In the genomic region with DNA sequence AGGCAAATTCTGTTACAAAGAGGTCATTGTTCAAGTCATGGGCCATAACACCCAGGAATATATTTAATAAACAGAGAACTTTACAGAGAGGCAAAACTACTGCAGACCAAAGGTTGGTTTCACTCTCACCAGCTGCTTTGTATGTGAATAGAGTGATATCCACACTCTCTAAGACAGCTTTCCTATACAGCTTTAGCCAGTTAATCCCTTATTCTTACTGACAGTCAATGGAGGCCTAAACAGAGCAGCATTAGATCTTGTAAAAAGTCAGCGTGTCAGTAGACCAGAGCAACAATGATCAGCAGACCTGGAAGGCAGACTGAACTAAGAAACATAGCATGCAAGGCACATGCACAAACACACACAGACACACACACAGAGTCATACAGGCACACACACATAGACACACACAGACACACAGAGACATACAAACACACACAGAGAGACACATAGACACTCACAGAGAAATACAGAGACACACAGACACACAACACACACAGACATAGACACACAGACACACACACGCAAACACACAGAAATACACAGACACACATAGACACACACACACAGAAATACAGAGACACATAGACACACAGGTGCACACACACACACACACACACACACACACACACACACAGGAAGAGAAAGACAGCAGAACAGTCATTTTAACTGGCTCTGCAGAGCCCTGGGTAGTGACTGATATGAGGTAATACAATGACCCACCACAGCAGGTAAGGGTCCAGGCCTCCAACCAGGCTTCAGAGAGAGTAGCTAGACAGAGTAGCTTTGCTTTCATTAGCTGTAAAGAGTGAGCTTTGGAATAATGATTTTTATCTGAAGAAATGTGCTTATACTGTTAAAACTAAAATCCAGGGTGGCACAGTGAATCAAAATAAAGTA, we compare ENCODE assay signal across 24 mouse cellular contexts.
"Had no signal": no experiment of that assay in that cellular context is flagged by ENCODE, and none has a peak within 500 bp of the region (broad histone marks: within the 10 kb centered on the region; RNA-seq: fewer than 3 reads in every experiment).

No protein-coding gene starts in this region.

- H3K4me2 ChIP-seq: heart, embryonic 12.5 days; hindbrain, embryonic 12.5 days; hindbrain, embryonic 14.5 days; intestine, embryonic 15.5 days had no signal

- H3K4me1 ChIP-seq: heart, embryonic 10.5 days; hindbrain, embryonic 12.5 days; intestine, embryonic 15.5 days had no signal

- H3K27me3 ChIP-seq: heart, embryonic 12.5 days; hindbrain, embryonic 12.5 days; intestine, embryonic 15.5 days had no signal

- H3K9me3 ChIP-seq: heart, embryonic 10.5 days; heart, embryonic 12.5 days; hindbrain, embryonic 10.5 days; hindbrain, embryonic 12.5 days; intestine, embryonic 15.5 days had no signal

- H3K4me3 ChIP-seq: gastrocnemius, adult 2 months; heart, embryonic 10.5 days; heart, embryonic 12.5 days; hindbrain, embryonic 10.5 days; hindbrain, embryonic 12.5 days; intestine, embryonic 15.5 days; layer of hippocampus, adult 2 months; left cerebral cortex, adult 2 months had no signal

- H3K9ac ChIP-seq: heart, embryonic 12.5 days; hindbrain, embryonic 12.5 days; hindbrain, embryonic 14.5 days; intestine, embryonic 15.5 days had no signal

- DNase-seq: gastrocnemius, adult 2 months; gastrocnemius, postnatal 10 days; gastrocnemius, postnatal 25 days; heart, adult 18-20 months; heart, postnatal 10 days; heart, postnatal 4 days; kidney, adult 18-20 months; kidney, adult 8-10 months; kidney, postnatal 10 days; kidney, postnatal 25 days; kidney, postnatal 4 days; left cerebral cortex, postnatal 4 days had no signal

- H3K36me3 ChIP-seq: heart, embryonic 10.5 days; heart, embryonic 12.5 days; hindbrain, embryonic 10.5 days; hindbrain, embryonic 12.5 days; intestine, embryonic 15.5 days had no signal

- ATAC-seq: forebrain, embryonic 16.5 days; hindbrain, embryonic 16.5 days; inflammation-experienced regulatory T-cells, adult 6 months; intestine, embryonic 15.5 days; intestine, postnatal 0 days had no signal

- H3K27ac ChIP-seq: gastrocnemius, adult 2 months; heart, embryonic 10.5 days; hindbrain, embryonic 10.5 days; hindbrain, embryonic 12.5 days; hindbrain, embryonic 14.5 days; intestine, embryonic 15.5 days; layer of hippocampus, adult 2 months; left cerebral cortex, adult 2 months had no signal
